Mouse (Mus musculus) brain, embryonic 14.5 days (tissue): ENCODE data around the gene Gatd1.

ENCODE experiments used
- CTCF ChIP-seq: fragments of 200-500 bp; IDR thresholded peaks from 2 replicates; pipeline ENCODE4 v1.5.1; 2012; ENCODE audit warnings: inconsistent platforms, mild to moderate bottlenecking, moderate library complexity, borderline replicate concordance; ENCODE audit not compliant: insufficient read depth, insufficient read length; ENCODE audit errors: extremely low read depth
- POLR2A ChIP-seq: fragments of 200-500 bp; IDR thresholded peaks from 2 replicates; pipeline ENCODE4 v1.6.1; 2012; ENCODE audit warnings: mild to moderate bottlenecking, inconsistent platforms, borderline replicate concordance; ENCODE audit not compliant: poor library complexity, insufficient read depth, insufficient read length, severe bottlenecking; ENCODE audit errors: extremely low read depth

DNA sequence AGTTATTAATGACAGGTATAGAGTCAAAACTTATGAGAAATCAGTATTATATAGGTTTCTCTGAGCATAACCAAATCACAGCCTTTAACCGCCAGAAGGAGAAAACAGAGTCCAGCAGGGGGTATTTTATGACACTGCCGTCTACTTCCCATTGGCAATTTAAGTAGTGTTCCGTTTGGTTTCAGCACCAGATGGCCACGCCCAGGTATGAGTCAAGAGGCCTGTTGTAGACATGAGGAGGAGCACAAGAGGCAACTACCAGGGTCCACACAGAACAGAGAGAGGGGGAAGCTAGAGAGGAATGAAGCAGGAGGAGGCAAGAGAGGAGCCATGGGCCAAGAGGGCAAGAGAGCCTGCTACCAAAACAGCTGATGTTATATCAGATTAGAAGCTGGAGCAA lies 34.4 kb downstream of the Gatd1 start:
- TF ChIP-seq POLR2A = no peak
- no peak for TF ChIP-seq CTCF
